Mouse (Mus musculus): ENCODE measurements at regions not wholly inside any gene's neighbourhood (a gene's known extent, or its start where the extent isn't known, plus 50 kb on each side); places are given as distances from the start of the nearest gene placed in this dataset.
"Not testable (repeated sequence)": the region's sequence is repeated elsewhere in the genome, so short reads cannot be mapped to it uniquely, and the experiment has no call there.

- no peak for ATAC-seq (ENCODE audit: insufficient number of reproducible peaks, insufficient read depth, low FRiP score, low TSS enrichment, low read depth)
- 78% methylated on average over 6 of the region's 6 CpGs for WGBS
These were observed 102.0 kb upstream of the Abca1 start for GRCm38 (mm10) chr4:53261556-53262140.

GRCm38 (mm10) chr4:53258975-53259374, 99.3 kb upstream of the Abca1 start:
- no peaks in the 10 kb centered on the region for H3K27me3 ChIP-seq
- no peaks in the 10 kb centered on the region for H3K9me3 ChIP-seq
- H3K4me2 ChIP-seq: no peak overlapping the region
- H3K36me3 ChIP-seq: no peaks in the 10 kb centered on the region
- H3K4me1 ChIP-seq (replicated peaks): peaks cover 8% of the 10 kb centered on the region
- no peak for ATAC-seq (ENCODE audit: insufficient number of reproducible peaks, insufficient read depth, low FRiP score, low TSS enrichment, low read depth)
- H3K27ac ChIP-seq: no peak overlapping the region
- WGBS: 93% methylated on average over 6 of the region's 6 CpGs
- no peak overlapping the region for H3K4me3 ChIP-seq (replicated peaks)
- H3K9ac ChIP-seq (replicated peaks): no peak overlapping the region

More at GRCm38 (mm10) chr4:53261556-53262140, 102.0 kb upstream of the Abca1 start:
- Histone ChIP-seq H3K36me3 (no peaks in the 10 kb centered on the region), H3K9ac (replicated peaks) (no peak overlapping the region), H3K4me1 (replicated peaks) (peaks cover 11% of the 10 kb centered on the region), H3K27me3 (no peaks in the 10 kb centered on the region), H3K4me3 (replicated peaks) (no peak overlapping the region), H3K9me3 (no peaks in the 10 kb centered on the region), H3K4me2 (no peak overlapping the region), H3K27ac (no peak overlapping the region)

- no peak overlapping the region for H3K4me2 ChIP-seq
- H3K36me3 ChIP-seq: no peaks in the 10 kb centered on the region
- no peak overlapping the region for H3K27ac ChIP-seq
- no peak for ATAC-seq (ENCODE audit: insufficient number of reproducible peaks, insufficient read depth, low FRiP score, low TSS enrichment, low read depth)
- no peak overlapping the region for H3K4me3 ChIP-seq (replicated peaks)
- 88% methylated on average over 5 of the region's 5 CpGs for WGBS
- no peaks in the 10 kb centered on the region for H3K27me3 ChIP-seq
- H3K9ac ChIP-seq (replicated peaks): no peak overlapping the region
- H3K4me1 ChIP-seq (replicated peaks): no peaks in the 10 kb centered on the region; the same call in 1 of the 2 replicates
- no peaks in the 10 kb centered on the region for H3K9me3 ChIP-seq
These were observed 97.3 kb upstream of the Abca1 start for GRCm38 (mm10) chr4:53256996-53257395.

GRCm38 (mm10) chr4:53254483-53254882, 94.8 kb upstream of the Abca1 start:
- ATAC-seq (ENCODE audit: insufficient number of reproducible peaks, insufficient read depth, low FRiP score, low TSS enrichment, low read depth): no peak
- Histone ChIP-seq H3K36me3 (no peaks in the 10 kb centered on the region), H3K27ac (no peak overlapping the region), H3K4me2 (no peak overlapping the region), H3K9me3 (no peaks in the 10 kb centered on the region), H3K9ac (replicated peaks) (no peak overlapping the region), H3K4me3 (replicated peaks) (no peak overlapping the region), H3K27me3 (no peaks in the 10 kb centered on the region), H3K4me1 (replicated peaks) (no peaks in the 10 kb centered on the region; the same call in 1 of the 2 replicates)
- WGBS: 92% methylated on average over 6 of the region's 6 CpGs

- no peaks in the 10 kb centered on the region for H3K27me3 ChIP-seq
- no peak overlapping the region for H3K9ac ChIP-seq (replicated peaks)
- no peak overlapping the region for H3K4me3 ChIP-seq (replicated peaks)
- no peaks in the 10 kb centered on the region for H3K9me3 ChIP-seq
- WGBS: 56% methylated on average over 4 of the region's 4 CpGs
- no peak for ATAC-seq (ENCODE audit: insufficient number of reproducible peaks, insufficient read depth, low FRiP score, low TSS enrichment, low read depth)
- H3K27ac ChIP-seq: no peak overlapping the region
- no peaks in the 10 kb centered on the region for H3K36me3 ChIP-seq
- no peak overlapping the region for H3K4me2 ChIP-seq
- no peaks in the 10 kb centered on the region; the same call in 1 of the 2 replicates for H3K4me1 ChIP-seq (replicated peaks)
These were observed 94.0 kb upstream of the Abca1 start for GRCm38 (mm10) chr4:53253680-53254079.

- 92% methylated on average over 3 of the region's 3 CpGs for WGBS
- no peak for ATAC-seq (ENCODE audit: insufficient number of reproducible peaks, insufficient read depth, low FRiP score, low TSS enrichment, low read depth)
- no peaks in the 10 kb centered on the region; the same call in 1 of the 2 replicates for H3K4me1 ChIP-seq (replicated peaks)
These were observed 90.6 kb upstream of the Abca1 start for GRCm38 (mm10) chr4:53250325-53250724.

GRCm38 (mm10) chr4:53246083-53246747, 86.5 kb upstream of the Abca1 start:
- Histone ChIP-seq H3K4me2 (no peak overlapping the region), H3K27ac (no peak overlapping the region), H3K9me3 (no peaks in the 10 kb centered on the region), H3K9ac (replicated peaks) (no peak overlapping the region), H3K4me1 (replicated peaks) (no peaks in the 10 kb centered on the region), H3K36me3 (no peaks in the 10 kb centered on the region), H3K4me3 (replicated peaks) (no peak overlapping the region), H3K27me3 (no peaks in the 10 kb centered on the region)
- 84% methylated on average over 15 of the region's 15 CpGs for WGBS
- ATAC-seq (ENCODE audit: insufficient number of reproducible peaks, insufficient read depth, low FRiP score, low TSS enrichment, low read depth): no peak

More at GRCm38 (mm10) chr4:53250325-53250724, 90.6 kb upstream of the Abca1 start:
- H3K27ac ChIP-seq: no peak overlapping the region
- H3K4me3 ChIP-seq (replicated peaks): no peak overlapping the region
- no peak overlapping the region for H3K9ac ChIP-seq (replicated peaks)
- H3K9me3 ChIP-seq: no peaks in the 10 kb centered on the region
- no peaks in the 10 kb centered on the region for H3K27me3 ChIP-seq
- H3K36me3 ChIP-seq: no peaks in the 10 kb centered on the region
- no peak overlapping the region for H3K4me2 ChIP-seq

- H3K4me3 ChIP-seq (replicated peaks): no peak overlapping the region
- no peak overlapping the region for H3K27ac ChIP-seq
- H3K4me1 ChIP-seq (replicated peaks): no peaks in the 10 kb centered on the region
- no peaks in the 10 kb centered on the region for H3K9me3 ChIP-seq
- no peak overlapping the region for H3K4me2 ChIP-seq
- no peaks in the 10 kb centered on the region for H3K36me3 ChIP-seq
- no peak for ATAC-seq (ENCODE audit: insufficient number of reproducible peaks, insufficient read depth, low FRiP score, low TSS enrichment, low read depth)
- 88% methylated on average over 4 of the region's 4 CpGs for WGBS
- no peaks in the 10 kb centered on the region for H3K27me3 ChIP-seq
- H3K9ac ChIP-seq (replicated peaks): no peak overlapping the region
These were observed 85.9 kb upstream of the Abca1 start for GRCm38 (mm10) chr4:53245553-53245952.

GRCm38 (mm10) chr4:53243473-53243872, 83.8 kb upstream of the Abca1 start:
- 90% methylated on average over 8 of the region's 8 CpGs for WGBS
- H3K9ac ChIP-seq (replicated peaks); H3K9me3 ChIP-seq; H3K4me1 ChIP-seq (replicated peaks); H3K27ac ChIP-seq; H3K4me2 ChIP-seq; H3K36me3 ChIP-seq; H3K4me3 ChIP-seq (replicated peaks); H3K27me3 ChIP-seq; ATAC-seq (ENCODE audit: insufficient number of reproducible peaks, insufficient read depth, low FRiP score, low TSS enrichment, low read depth): not testable (repeated sequence)

GRCm38 (mm10) chr4:53239856-53240255, 80.2 kb upstream of the Abca1 start:
- Histone ChIP-seq H3K27me3 (no peaks in the 10 kb centered on the region), H3K4me1 (replicated peaks) (no peaks in the 10 kb centered on the region), H3K27ac (no peak overlapping the region), H3K4me2 (no peak overlapping the region), H3K9me3 (no peaks in the 10 kb centered on the region), H3K4me3 (replicated peaks) (no peak overlapping the region), H3K36me3 (no peaks in the 10 kb centered on the region), H3K9ac (replicated peaks) (no peak overlapping the region)
- WGBS: 58% methylated on average over 5 of the region's 5 CpGs
- no peak for ATAC-seq (ENCODE audit: insufficient number of reproducible peaks, insufficient read depth, low FRiP score, low TSS enrichment, low read depth)

- no peaks in the 10 kb centered on the region for H3K4me1 ChIP-seq (replicated peaks)
- H3K27me3 ChIP-seq: no peaks in the 10 kb centered on the region
- H3K4me3 ChIP-seq (replicated peaks): no peak overlapping the region
- H3K9me3 ChIP-seq: no peaks in the 10 kb centered on the region
- H3K36me3 ChIP-seq: no peaks in the 10 kb centered on the region
- H3K4me2 ChIP-seq: no peak overlapping the region
- no peak overlapping the region for H3K27ac ChIP-seq
- 78% methylated on average over 14 of the region's 14 CpGs for WGBS
- no peak overlapping the region for H3K9ac ChIP-seq (replicated peaks)
- peak; percentile 68; the same call in 1 of the 2 replicates for ATAC-seq (ENCODE audit: insufficient number of reproducible peaks, insufficient read depth, low FRiP score, low TSS enrichment, low read depth)
These were observed 78.9 kb upstream of the Abca1 start for GRCm38 (mm10) chr4:53238314-53239259.
